Mouse (Mus musculus) midbrain, embryonic 11.5 days (tissue): Measurements from ENCODE around the gene Laptm5. TPM values are rescaled to one million over a fixed set of nuclear protein-coding genes. Genes with fewer than 3 reads are reported as not detected.

Source experiments
- ATAC-seq: fragments of 200-750 bp; cut with Nextera tagmentation; 2 replicates; pipeline ENCODE4 v1.8.0; 2017; ENCODE audit warnings: moderate TSS enrichment, moderate library complexity; ENCODE audit not compliant: low FRiP score
- DNase-seq: peaks from one replicate; pipeline ENCODE4 v3.0.0; 2015; ENCODE audit warnings: low spot score; ENCODE audit errors: missing footprints
- H3K27ac ChIP-seq: fragments of 300-500 bp; sonication (generic); 2 replicates; pipeline ENCODE4 v1.5.1; 2014; ENCODE audit warnings: low read depth, low read length
- H3K27me3 ChIP-seq: fragments of 300-500 bp; sonication (generic); 2 replicates; pipeline ENCODE4 v1.6.1; 2014; ENCODE audit warnings: mild to moderate bottlenecking, low read length, moderate library complexity, mixed read lengths; ENCODE audit not compliant: control insufficient read depth, insufficient read depth
- H3K36me3 ChIP-seq: fragments of 300-500 bp; sonication (generic); 2 replicates; pipeline ENCODE4 v1.6.1; 2014; ENCODE audit warnings: mild to moderate bottlenecking, low read length, moderate library complexity, mixed read lengths; ENCODE audit not compliant: control insufficient read depth, insufficient read depth
- H3K4me1 ChIP-seq: fragments of 300-500 bp; sonication (generic); 2 replicates; pipeline ENCODE4 v1.6.1; 2014; ENCODE audit warnings: low read length; ENCODE audit not compliant: control insufficient read depth, insufficient read depth
- H3K4me2 ChIP-seq: fragments of 300-500 bp; sonication (generic); 2 replicates; pipeline ENCODE4 v1.6.1; 2014; ENCODE audit warnings: mild to moderate bottlenecking, moderate library complexity
- H3K4me3 ChIP-seq: fragments of 300-500 bp; sonication (generic); 2 replicates; pipeline ENCODE4 v1.5.1; 2014; ENCODE audit warnings: low read depth, low read length
- H3K9ac ChIP-seq: fragments of 300-500 bp; sonication (generic); 2 replicates; pipeline ENCODE4 v1.6.1; 2014; ENCODE audit warnings: low read length
- H3K9me3 ChIP-seq: fragments of 300-500 bp; sonication (generic); 2 replicates; pipeline ENCODE4 v1.6.1; 2016; ENCODE audit warnings: low read length; ENCODE audit not compliant: control insufficient read depth
- WGBS: fragments of 180-500 bp; shearing (Covaris S2); extraction: QIAGEN DNeasy Blood & Tissue Kit; methylation state at CpG from one replicate; pipeline ENCODE4 v1.1.7; 2014; 5-methylcytosine and 5-hydroxymethylcytosine counted together
- polyA plus RNA-seq: library from polyadenylated mRNA; unstranded; fragments of >200 nt; fragmentation: Nextera tagmentation; extraction: Ambion mirVana; gene quantifications from 2 replicates; pipeline ENCODE4 v1.2.1, GENCODE M21; 2014

Laptm5 gene
- polyA plus RNA-seq, 1 experiment from 2014 or later = 27.3 TPM

DNA sequence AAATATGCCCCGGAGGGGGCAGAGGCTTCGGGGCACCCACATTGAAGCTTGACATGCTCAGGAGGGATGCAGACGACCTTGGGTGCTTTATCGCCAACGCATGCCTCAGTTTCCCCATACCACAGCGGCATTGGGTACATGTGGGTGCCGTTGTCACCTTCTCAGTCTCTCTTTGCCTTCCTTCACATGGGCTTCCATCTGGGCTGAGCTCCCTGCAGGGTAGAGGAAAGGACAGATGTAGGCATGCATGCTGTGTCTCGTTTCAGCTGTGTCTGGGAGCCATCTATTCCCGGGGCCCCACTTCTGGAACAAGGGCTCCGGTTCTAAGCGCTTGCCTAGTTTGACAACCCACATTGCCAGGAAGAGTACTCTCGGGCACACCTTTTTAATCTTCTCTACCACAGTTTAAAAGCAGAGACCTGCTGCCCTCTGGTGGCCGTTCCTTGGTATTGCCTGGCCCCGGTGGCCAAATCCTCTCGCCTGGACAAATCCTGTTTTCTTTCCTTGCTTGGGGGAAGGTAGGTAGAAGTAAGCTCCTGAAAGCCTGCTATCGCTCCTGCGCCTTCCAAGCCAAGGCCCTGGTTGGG is 20.8 kb upstream of the Laptm5 start:
- ATAC-seq = no peak
- Histone ChIP-seq H3K27ac (no peak overlapping the region), H3K9ac (no peak overlapping the region), H3K27me3 (no peaks in the 10 kb centered on the region; the same call in 1 of the 2 replicates), H3K4me3 (no peak overlapping the region), H3K4me2 (no peak overlapping the region), H3K9me3 (no peaks in the 10 kb centered on the region), H3K36me3 (no peaks in the 10 kb centered on the region), H3K4me1 (no peaks in the 10 kb centered on the region)
- peak; percentile 98 for DNase-seq
- 39% methylated on average over 17 of the region's 17 CpGs for WGBS

DNA sequence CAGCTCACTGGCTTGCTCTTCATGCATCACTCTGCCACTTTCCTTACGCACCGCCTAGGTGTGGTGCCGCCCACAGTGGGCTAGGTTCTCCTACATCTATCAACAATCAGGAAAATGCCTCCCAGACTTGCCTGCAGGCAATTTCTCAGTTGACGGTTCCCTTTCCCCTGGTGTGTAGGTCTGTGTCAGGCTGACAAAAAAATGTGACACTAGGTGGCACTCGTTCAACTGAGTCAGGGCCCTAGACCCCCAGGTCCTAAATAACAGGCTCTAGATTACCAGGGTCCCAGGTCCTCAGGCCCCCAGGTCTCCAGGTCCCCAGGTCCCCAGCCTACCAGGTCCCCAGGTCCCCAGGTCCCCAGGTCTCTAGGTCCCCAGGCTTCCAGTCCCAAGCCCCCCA is 19.2 kb upstream of the Laptm5 start:
- Histone ChIP-seq H3K9ac (no peak overlapping the region), H3K4me2 (no peak overlapping the region), H3K4me1 (no peaks in the 10 kb centered on the region), H3K27me3 (no peaks in the 10 kb centered on the region), H3K9me3 (no peaks in the 10 kb centered on the region), H3K36me3 (no peaks in the 10 kb centered on the region), H3K4me3 (no peak overlapping the region), H3K27ac (no peak overlapping the region)
- 69% methylated on average over 5 of the region's 5 CpGs for WGBS
- DNase-seq = no peak
- ATAC-seq = no peak

DNA sequence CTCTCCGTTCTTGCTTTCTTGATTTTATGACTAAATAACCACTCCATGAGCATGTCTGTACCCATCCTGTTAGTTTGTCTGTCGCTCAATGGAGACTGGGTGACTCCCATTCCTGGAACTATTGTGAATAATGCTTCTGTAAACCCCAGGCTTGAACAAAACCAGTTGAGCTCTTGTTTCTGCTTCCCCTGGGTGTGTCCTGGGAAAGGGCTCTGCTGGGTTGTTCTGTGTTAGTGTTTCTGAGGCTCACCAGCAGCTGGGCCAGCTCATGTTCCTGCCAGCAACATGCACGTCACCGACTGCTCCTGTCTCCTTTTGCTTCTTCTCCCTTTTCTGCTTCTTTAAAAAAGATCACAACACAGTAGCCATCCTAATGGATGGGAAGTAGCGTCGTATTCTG is 17.2 kb upstream of the Laptm5 start:
- Histone ChIP-seq H3K4me2 (no peak overlapping the region), H3K27me3 (no peaks in the 10 kb centered on the region), H3K4me1 (no peaks in the 10 kb centered on the region), H3K27ac (no peak overlapping the region), H3K9me3 (no peaks in the 10 kb centered on the region), H3K4me3 (no peak overlapping the region), H3K36me3 (no peaks in the 10 kb centered on the region), H3K9ac (no peak overlapping the region)
- ATAC-seq = no peak
- no peak for DNase-seq
- 92% methylated on average over 6 of the region's 6 CpGs for WGBS

DNA sequence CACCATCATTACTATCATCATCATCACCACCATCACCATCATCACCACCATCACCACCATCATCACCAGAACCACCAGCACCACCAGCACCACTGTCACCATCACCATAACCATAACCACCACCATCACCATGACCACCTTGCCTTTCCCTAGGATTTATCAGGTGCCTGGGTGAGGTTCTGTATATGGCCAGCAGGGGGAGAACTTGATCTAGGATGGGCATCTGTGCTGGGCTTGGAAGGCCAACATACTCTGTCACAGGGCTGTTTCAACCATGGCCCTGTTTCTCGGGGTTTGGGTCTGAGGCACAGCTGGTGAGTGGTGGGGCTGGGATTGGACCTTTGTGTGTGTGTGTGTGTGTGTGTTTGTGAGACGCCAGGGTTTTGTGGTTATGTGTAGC is 16.6 kb upstream of the Laptm5 start:
- no peak overlapping the region for H3K9ac ChIP-seq
- 89% methylated on average over 2 of the region's 2 CpGs for WGBS
- no peak overlapping the region for H3K27ac ChIP-seq
- H3K36me3 ChIP-seq = no peaks in the 10 kb centered on the region
- no peaks in the 10 kb centered on the region for H3K27me3 ChIP-seq
- H3K4me3 ChIP-seq = no peak overlapping the region
- ATAC-seq = no peak
- no peaks in the 10 kb centered on the region for H3K9me3 ChIP-seq
- no peaks in the 10 kb centered on the region for H3K4me1 ChIP-seq
- no peak for DNase-seq
- H3K4me2 ChIP-seq = no peak overlapping the region

DNA sequence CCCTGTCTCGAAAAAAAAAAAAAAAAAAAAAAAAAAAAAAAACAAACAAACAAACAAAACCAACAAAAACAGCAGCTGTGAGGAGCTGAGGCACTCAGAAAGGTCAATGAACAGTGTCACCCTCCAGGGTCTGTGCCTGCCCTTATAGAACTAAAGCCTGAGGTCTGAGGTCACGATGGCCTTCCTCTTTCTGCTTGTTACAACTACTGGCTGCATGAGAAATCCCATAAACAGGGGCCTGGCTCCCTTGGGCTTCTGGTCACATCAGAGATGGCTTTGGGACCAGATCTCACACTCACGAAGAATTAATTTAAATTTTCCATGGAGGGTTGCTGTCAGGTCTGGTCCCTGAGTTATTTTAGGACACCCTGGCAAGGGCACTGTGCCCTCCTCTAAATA is 13.5 kb upstream of the Laptm5 start:
- ATAC-seq (no peak), DNase-seq (no peak)
- Histone ChIP-seq H3K27me3 (no peaks in the 10 kb centered on the region), H3K27ac (no peak overlapping the region), H3K4me1 (no peaks in the 10 kb centered on the region), H3K9me3 (no peaks in the 10 kb centered on the region), H3K4me2 (no peak overlapping the region), H3K9ac (no peak overlapping the region), H3K4me3 (no peak overlapping the region), H3K36me3 (no peaks in the 10 kb centered on the region)
- 72% methylated on average over 2 of the region's 3 CpGs for WGBS

DNA sequence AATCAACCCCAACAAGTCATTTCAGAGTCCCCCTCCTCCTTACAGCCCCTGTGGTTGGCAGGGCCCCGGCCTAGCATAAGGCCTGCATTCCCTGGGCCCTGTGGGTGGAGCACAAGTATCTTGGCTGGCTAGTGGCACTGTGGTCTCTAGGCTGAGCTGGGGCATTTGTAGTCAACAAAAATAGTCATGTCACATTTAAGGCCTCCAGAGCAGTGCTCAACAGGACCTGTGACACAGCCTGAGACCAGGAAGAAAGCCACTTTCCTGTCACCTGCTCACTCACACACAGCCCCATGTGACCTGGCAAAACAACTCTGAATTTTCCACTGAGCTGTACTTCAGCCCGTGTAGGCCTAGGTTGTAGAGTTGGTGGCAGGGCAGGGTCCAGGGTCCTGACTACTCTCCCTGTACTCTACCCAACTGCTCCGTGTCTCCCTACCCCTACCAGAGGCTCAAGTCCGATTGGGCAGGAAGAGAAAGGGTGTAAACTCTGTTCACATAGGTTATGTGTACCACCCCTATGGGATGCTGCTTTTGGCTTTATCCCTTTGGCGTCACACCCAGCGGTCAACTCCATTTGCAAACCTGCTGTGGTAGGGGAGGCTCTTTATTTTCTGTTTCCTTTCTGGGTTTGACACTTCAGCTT is 13.0 kb upstream of the Laptm5 start:
- Histone ChIP-seq H3K4me1 (no peaks in the 10 kb centered on the region), H3K4me2 (no peak overlapping the region), H3K9me3 (no peaks in the 10 kb centered on the region), H3K9ac (no peak overlapping the region), H3K4me3 (no peak overlapping the region), H3K27ac (no peak overlapping the region), H3K27me3 (no peaks in the 10 kb centered on the region), H3K36me3 (no peaks in the 10 kb centered on the region)
- DNase-seq = no peak
- WGBS = 85% methylated on average over 6 of the region's 6 CpGs
- ATAC-seq = no peak

DNA sequence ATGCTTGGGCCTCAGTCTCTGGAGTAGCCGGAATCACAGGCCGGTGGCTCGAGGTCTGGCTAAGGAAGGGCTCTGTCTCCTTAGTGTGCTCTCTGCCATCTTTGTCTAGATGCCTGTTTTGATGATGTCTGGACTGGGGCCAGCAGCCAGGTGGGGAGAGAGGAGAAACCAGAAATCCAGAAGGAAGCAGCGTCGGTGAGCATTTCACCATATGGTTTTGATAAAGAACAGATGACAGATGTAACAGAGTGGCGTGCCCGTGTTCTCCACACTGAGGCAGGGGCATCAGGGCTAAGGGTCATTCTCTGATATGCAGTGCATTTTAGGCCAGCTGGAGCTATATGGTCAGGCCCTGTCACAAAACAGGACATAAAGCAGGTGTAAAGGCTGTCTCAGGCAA is 12.2 kb upstream of the Laptm5 start:
- no peaks in the 10 kb centered on the region for H3K27me3 ChIP-seq
- WGBS = 78% methylated on average over 7 of the region's 7 CpGs
- H3K9me3 ChIP-seq = no peaks in the 10 kb centered on the region
- H3K27ac ChIP-seq = no peak overlapping the region
- no peaks in the 10 kb centered on the region for H3K4me1 ChIP-seq
- no peak overlapping the region for H3K9ac ChIP-seq
- no peaks in the 10 kb centered on the region for H3K36me3 ChIP-seq
- ATAC-seq (no peak), DNase-seq (no peak)
- H3K4me3 ChIP-seq = no peak overlapping the region
- no peak overlapping the region for H3K4me2 ChIP-seq

DNA sequence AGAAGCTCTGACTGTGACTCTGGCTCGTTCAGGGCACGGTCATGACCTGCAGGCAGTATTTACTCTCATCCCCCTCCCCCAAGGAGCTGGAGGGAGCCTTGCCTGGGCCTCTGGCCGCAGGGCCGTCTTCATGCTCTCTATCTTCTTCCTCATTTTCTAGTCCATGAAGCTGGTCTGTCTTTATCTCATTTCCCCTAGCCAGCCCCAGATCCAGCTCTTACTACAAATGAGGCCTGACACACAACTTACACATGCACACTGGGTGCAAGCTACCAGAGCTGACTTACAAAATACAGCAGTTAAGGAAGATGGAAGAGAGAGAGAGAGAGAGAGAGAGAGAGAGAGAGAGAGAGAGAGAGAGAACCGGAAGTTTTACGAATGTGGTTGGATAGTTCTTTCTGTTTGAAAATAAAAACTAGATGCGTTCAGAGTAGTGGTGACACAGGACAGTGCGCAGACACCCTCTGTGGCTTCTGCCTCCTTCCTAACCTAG is 10.6 kb upstream of the Laptm5 start:
- Histone ChIP-seq H3K36me3 (no peaks in the 10 kb centered on the region), H3K4me1 (no peaks in the 10 kb centered on the region), H3K9ac (no peak overlapping the region), H3K4me3 (no peak overlapping the region), H3K27ac (no peak overlapping the region), H3K27me3 (no peaks in the 10 kb centered on the region), H3K9me3 (no peaks in the 10 kb centered on the region), H3K4me2 (no peak overlapping the region)
- whole genome bisulfite sequencing = 60% methylated on average over 8 of the region's 8 CpGs
- DNase-seq = no peak
- ATAC-seq = no peak

DNA sequence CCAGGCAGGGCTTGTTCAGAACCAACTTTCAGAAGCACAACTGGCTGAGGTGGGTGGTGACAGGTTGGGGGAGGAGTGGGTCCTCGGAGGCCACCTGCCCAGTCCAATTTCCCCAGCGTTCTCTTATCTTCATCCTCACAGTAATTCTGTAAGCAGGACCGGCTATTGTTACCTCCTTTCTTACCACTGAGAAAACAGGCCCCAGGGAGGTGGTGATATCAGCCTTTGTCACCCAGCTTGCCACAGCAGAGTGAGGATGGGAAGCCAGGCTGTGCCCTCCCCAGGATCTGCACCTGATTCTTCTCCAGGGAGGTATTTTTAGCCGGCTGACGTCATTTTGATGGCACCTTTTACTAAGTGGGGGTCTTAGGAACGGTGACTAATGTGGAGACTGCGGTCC is 7.9 kb upstream of the Laptm5 start:
- Histone ChIP-seq H3K9ac (no peak overlapping the region), H3K27ac (no peak overlapping the region), H3K36me3 (no peaks in the 10 kb centered on the region), H3K4me2 (no peak overlapping the region), H3K4me3 (no peak overlapping the region), H3K27me3 (no peaks in the 10 kb centered on the region), H3K9me3 (no peaks in the 10 kb centered on the region), H3K4me1 (no peaks in the 10 kb centered on the region)
- DNase-seq (no peak), ATAC-seq (no peak)
- 81% methylated on average over 7 of the region's 7 CpGs for WGBS
